8 mouse cellular contexts compared by ENCODE assay signal in the genomic region with DNA sequence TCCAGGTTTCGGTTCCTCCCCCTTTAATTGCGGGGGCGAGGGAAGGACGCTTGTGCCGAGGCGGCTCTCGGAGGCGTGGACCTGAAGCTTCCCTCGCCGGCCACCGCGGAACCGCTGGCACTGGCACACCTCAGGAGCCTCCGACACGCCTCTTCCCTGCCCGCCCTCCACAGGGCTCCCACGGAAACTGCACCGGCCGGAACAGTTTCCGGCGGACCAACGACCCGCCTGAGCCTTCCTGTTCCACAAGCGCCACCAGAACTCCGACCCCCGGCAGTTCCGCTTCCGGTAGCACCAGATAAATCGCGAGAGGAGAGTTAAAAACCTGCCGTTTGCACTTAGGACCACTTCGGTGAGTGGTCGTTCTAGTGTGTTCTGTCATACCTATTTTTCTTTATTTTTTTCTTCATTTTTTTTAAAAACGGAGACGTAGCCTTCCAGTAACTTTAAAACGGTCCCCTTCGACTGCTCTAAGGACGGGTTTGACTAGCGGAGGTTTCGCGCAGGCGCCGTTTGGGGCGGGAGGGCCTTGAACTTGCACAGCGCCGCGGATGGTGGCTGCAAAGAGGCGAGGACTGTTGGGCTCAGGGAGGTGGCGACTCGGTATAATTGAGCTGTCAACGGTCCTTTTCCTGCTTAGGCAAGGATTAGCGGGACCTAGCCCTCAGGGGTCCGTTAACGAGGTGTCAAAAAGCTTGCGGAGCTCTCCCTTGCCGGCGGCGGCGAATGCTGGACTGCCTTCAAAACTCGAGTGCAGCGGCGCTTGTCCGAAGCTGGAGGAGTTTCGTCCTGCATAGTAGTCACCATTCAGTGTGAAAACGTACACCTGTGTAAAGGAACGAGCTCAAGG. TPM values are rescaled to one million over a fixed set of nuclear protein-coding genes. Genes with fewer than 3 reads are reported as not detected.
A peak's percentile ranks its signal among the peaks of the same experiment; 100 is the strongest.
DNase-seq lines count a peak whose midpoint lies in the region; ATAC-seq lines count a peak whose summit lies in the region.

A gene (plus strand): TSS at position 269 of the 850 bp plus-strand sequence.
A gene (minus strand): TSS at position 508 of the 850 bp plus-strand sequence.

- ATAC-seq in CD4-positive, CD25-positive, alpha-beta regulatory T cell, adult 4 months, result peak; percentile 89
- ATAC-seq in heart, embryonic 14.5 days (ENCODE audit: insufficient number of reproducible peaks, insufficient read depth, low FRiP score, low read depth), result peak; percentile 98
- peak; percentile 98 for ATAC-seq in liver, embryonic 13.5 days (ENCODE audit: low read depth)
- ATAC-seq in stomach, embryonic 16.5 days (ENCODE audit: insufficient read depth, low FRiP score), result peak; percentile 100

- H3K36me3 ChIP-seq in heart, embryonic 14.5 days (ENCODE audit: control insufficient read depth, insufficient read depth, low read length), result no peaks in the 10 kb centered on the region
- H3K36me3 ChIP-seq in liver, embryonic 13.5 days, result no peaks in the 10 kb centered on the region
- H3K36me3 ChIP-seq in stomach, embryonic 16.5 days (ENCODE audit: control insufficient read depth, insufficient read depth, low read length), result no peaks in the 10 kb centered on the region

- H3K4me1 ChIP-seq in heart, embryonic 14.5 days (ENCODE audit: control insufficient read depth in 2 of 2, insufficient read depth in 2 of 2, low read length in 2 of 2), result peaks cover 0 to 15% of the 10 kb centered on the region in 2 experiments; a peak in 3 of 4 replicates
- peaks cover 61% of the 10 kb centered on the region for H3K4me1 ChIP-seq in liver, embryonic 13.5 days (replicated peaks)
- peaks cover 8% of the 10 kb centered on the region; the same call in 1 of the 2 replicates for H3K4me1 ChIP-seq in stomach, embryonic 16.5 days (ENCODE audit: control insufficient read depth, insufficient read depth, low read length)

- H3K27ac ChIP-seq in heart, embryonic 14.5 days (replicated peaks in 1 of 2; ENCODE audit: control insufficient read depth in 1 of 2, insufficient read depth in 1 of 2, low read depth in 2 of 2, low read length in 2 of 2), result peak within 1 kb of the TSS; percentile 87 to 98
- peak within 1 kb of the TSS; percentile 90 for H3K27ac ChIP-seq in liver, embryonic 13.5 days
- peak within 1 kb of the TSS; percentile 94 for H3K27ac ChIP-seq in stomach, embryonic 16.5 days (ENCODE audit: low read length)

- H3K4me2 ChIP-seq in heart, embryonic 14.5 days (ENCODE audit: low read length), result peak within 1 kb of the TSS; percentile 75
- peak within 1 kb of the TSS; percentile 93 for H3K4me2 ChIP-seq in liver, embryonic 13.5 days
- H3K4me2 ChIP-seq in stomach, embryonic 16.5 days (ENCODE audit: low read depth, low read length), result peak within 1 kb of the TSS; percentile 72

- H3K27me3 ChIP-seq in heart, embryonic 14.5 days (ENCODE audit: control insufficient read depth, insufficient read depth, low read length), result no peaks in the 10 kb centered on the region
- no peaks in the 10 kb centered on the region for H3K27me3 ChIP-seq in liver, embryonic 13.5 days
- no peaks in the 10 kb centered on the region for H3K27me3 ChIP-seq in stomach, embryonic 16.5 days (ENCODE audit: control insufficient read depth, insufficient read depth, low read length)

- under 1% methylated on average over 66 of the region's 66 CpGs for WGBS in heart, embryonic 14.5 days
- under 1% methylated on average over 66 of the region's 66 CpGs for WGBS in liver, embryonic 13.5 days (ENCODE audit: insufficient replicate concordance)
- WGBS in stomach, embryonic 16.5 days, result under 1% methylated on average over 66 of the region's 66 CpGs

- H3K9ac ChIP-seq in heart, embryonic 14.5 days (ENCODE audit: low read length), result peak within 1 kb of the TSS; percentile 97
- peak within 1 kb of the TSS; percentile 85 for H3K9ac ChIP-seq in liver, embryonic 13.5 days
- peak within 1 kb of the TSS; percentile 90 for H3K9ac ChIP-seq in stomach, embryonic 16.5 days (ENCODE audit: low read length)

- peak within 1 kb of the TSS; percentile 90 to 96 for H3K4me3 ChIP-seq in heart, embryonic 14.5 days (ENCODE audit: control insufficient read depth in 1 of 2, insufficient read depth in 1 of 2, low read depth in 1 of 2, low read length in 2 of 2)
- peak within 1 kb of the TSS; percentile 94 for H3K4me3 ChIP-seq in liver, embryonic 13.5 days (replicated peaks)
- H3K4me3 ChIP-seq in stomach, embryonic 16.5 days (replicated peaks; ENCODE audit: low read length), result peak within 1 kb of the TSS; percentile 99

- H3K9me3 ChIP-seq in heart, embryonic 14.5 days (ENCODE audit: control insufficient read depth, low read length), result no peaks in the 10 kb centered on the region
- H3K9me3 ChIP-seq in liver, embryonic 13.5 days (replicated peaks), result no peaks in the 10 kb centered on the region
- no peaks in the 10 kb centered on the region for H3K9me3 ChIP-seq in stomach, embryonic 16.5 days (replicated peaks; ENCODE audit: control insufficient read depth, low read length)

- peak; percentile 92 for DNase-seq in c-Kit-negative CD71-positive TER-119-positive erythroid progenitor cells, embryonic 14.5 days (ENCODE audit: low read depth, low spot score)
- DNase-seq in fibroblast of lung, adult 2 months (ENCODE audit: low read depth), result peak; percentile 87
- DNase-seq in kidney, postnatal 14 days, result peak; percentile 96
- DNase-seq in liver, embryonic 13.5 days, result peak; percentile 90
- DNase-seq in neural tube, embryonic 10.5 days (ENCODE audit: extremely low spot score, low spot score), result peak; percentile 97

RNA-seq across cellular contexts. Expression of the first gene that starts in this region (rescaled TPM):
- 10 to 100 TPM; 27.2 to 31.3 TPM for polyA plus RNA-seq in CD4-positive, CD25-positive, alpha-beta regulatory T cell, adult 4 months (2017; shearing (Covaris generic))
- polyA plus RNA-seq in heart, embryonic 14.5 days (2014; fragmentation: Nextera tagmentation; extraction: Ambion mirVana), result 17.0 TPM in 2 replicates
- 13.6 and 15.7 TPM in 2 replicates for polyA plus RNA-seq in liver, embryonic 13.5 days (2015; fragmentation: Nextera tagmentation; extraction: Ambion mirVana)
- polyA plus RNA-seq in stomach, embryonic 16.5 days (2015; fragmentation: Nextera tagmentation; extraction: Ambion mirVana), result 15.1 and 16.6 TPM in 2 replicates

RNA-seq across cellular contexts. Expression of the second gene that starts in this region (rescaled TPM):
- 10 to 100 TPM; 27.8 to 33.8 TPM for polyA plus RNA-seq in CD4-positive, CD25-positive, alpha-beta regulatory T cell, adult 4 months (2017; shearing (Covaris generic))
- polyA plus RNA-seq in heart, embryonic 14.5 days (2014; fragmentation: Nextera tagmentation; extraction: Ambion mirVana), result 61.7 and 72.4 TPM in 2 replicates
- polyA plus RNA-seq in liver, embryonic 13.5 days (2015; fragmentation: Nextera tagmentation; extraction: Ambion mirVana), result 12.2 and 16.9 TPM in 2 replicates
- 30.4 and 31.0 TPM in 2 replicates for polyA plus RNA-seq in stomach, embryonic 16.5 days (2015; fragmentation: Nextera tagmentation; extraction: Ambion mirVana)

Comparison
In these comparisons a context has a peak if more than half of its experiments do, and no peak if none do; other contexts are left out.
1. Peak in every context shown above with its lines: DNase-seq, ATAC-seq, H3K4me3 ChIP-seq and H3K27ac ChIP-seq.